Mouse (Mus musculus) kidney, embryonic 16.5 days (tissue): Measurements from ENCODE around the gene Ccdc158. TPM values are rescaled to one million over a fixed set of nuclear protein-coding genes. Genes with fewer than 3 reads are reported as not detected.
A peak's percentile ranks its signal among the peaks of the same experiment; 100 is the strongest.

Experiments
- ATAC-seq: fragments of 200-750 bp; cut with Nextera tagmentation; 2 replicates; pipeline ENCODE4 v1.8.0; 2017; ENCODE audit warnings: moderate TSS enrichment; ENCODE audit not compliant: low FRiP score, low TSS enrichment
- H3K27ac ChIP-seq: fragments of 300-500 bp; sonication (generic); 2 replicates; pipeline ENCODE4 v1.5.1; 2014; ENCODE audit warnings: low read length
- H3K27me3 ChIP-seq: fragments of 300-500 bp; sonication (generic); 2 replicates; pipeline ENCODE4 v1.6.1; 2014; ENCODE audit warnings: low read length, control low read depth, mixed read lengths; ENCODE audit not compliant: insufficient read depth
- H3K36me3 ChIP-seq: fragments of 300-500 bp; sonication (generic); 2 replicates; pipeline ENCODE4 v1.6.1; 2014; ENCODE audit warnings: low read length, control low read depth, mixed read lengths; ENCODE audit not compliant: insufficient read depth
- H3K4me1 ChIP-seq: fragments of 300-500 bp; sonication (generic); 2 replicates; pipeline ENCODE4 v1.6.1; 2014; ENCODE audit warnings: low read length, control low read depth, mixed read lengths; ENCODE audit not compliant: insufficient read depth
- H3K4me2 ChIP-seq: fragments of 300-500 bp; sonication (generic); replicated peaks from 2 replicates; pipeline ENCODE4 v1.6.1; 2014; ENCODE audit warnings: low read depth, low read length
- H3K4me3 ChIP-seq: fragments of 300-500 bp; sonication (generic); 2 replicates; pipeline ENCODE4 v1.5.1; 2014; ENCODE audit warnings: mild to moderate bottlenecking, low read length
- H3K9ac ChIP-seq: fragments of 300-500 bp; sonication (generic); replicated peaks from 2 replicates; pipeline ENCODE4 v1.6.1; 2014; ENCODE audit warnings: low read length
- H3K9me3 ChIP-seq: fragments of 300-500 bp; sonication (generic); 2 replicates; pipeline ENCODE4 v1.6.1; 2016; ENCODE audit warnings: low read length, control low read depth
- WGBS: fragments of 180-500 bp; shearing (Covaris S2); extraction: QIAGEN DNeasy Blood & Tissue Kit; methylation state at CpG from one replicate; pipeline ENCODE4 v1.1.7; 2014; 5-methylcytosine and 5-hydroxymethylcytosine counted together
- polyA plus RNA-seq: library from polyadenylated mRNA; unstranded; fragments of >200 nt; fragmentation: Nextera tagmentation; extraction: Ambion mirVana; gene quantifications from 2 replicates; pipeline ENCODE4 v1.2.1, GENCODE M21; 2015

Ccdc158 gene
- 1.0 and 1.1 TPM in 2 replicates for polyA plus RNA-seq

DNA sequence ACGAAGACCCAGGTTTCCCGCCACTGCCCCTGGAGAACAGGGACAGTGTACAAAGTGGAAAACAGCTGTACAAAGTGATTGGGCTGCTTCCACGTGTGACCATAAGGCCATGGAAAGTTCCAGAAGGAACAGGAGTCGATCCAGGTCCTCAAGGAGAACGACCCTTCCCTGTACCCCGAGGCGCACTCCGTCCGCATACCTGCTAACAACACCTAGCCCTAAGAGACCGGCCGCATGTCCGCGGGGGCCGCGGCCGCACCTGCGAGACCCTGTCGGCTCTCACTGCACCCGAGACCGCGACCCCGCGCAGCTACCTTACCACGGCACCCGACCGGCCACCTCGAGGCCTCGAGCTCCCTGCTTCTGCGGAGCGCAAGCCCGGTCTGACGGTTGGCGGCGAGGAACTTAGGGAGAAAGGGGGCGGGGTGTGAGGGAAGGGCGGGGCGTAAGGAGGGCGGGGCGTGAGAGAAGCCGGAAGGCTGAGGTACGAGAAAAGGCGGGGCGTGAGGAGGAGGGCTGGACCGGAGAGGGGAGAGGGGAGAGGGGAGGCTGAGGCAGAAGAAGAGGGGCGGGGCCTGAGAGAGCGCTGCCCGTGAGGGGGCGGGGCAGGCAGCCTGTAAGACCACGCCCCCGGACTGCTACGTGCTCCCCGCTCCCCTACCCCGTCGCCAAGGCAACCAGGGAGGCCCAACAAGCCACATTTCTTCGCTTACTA is at the start of gene Ccdc158:
TSS of gene Ccdc158 (minus strand) at position 413 of the 715 bp plus-strand sequence.
- H3K9me3 ChIP-seq: no peaks in the 10 kb centered on the region
- no peaks in the 10 kb centered on the region for H3K27me3 ChIP-seq
- H3K4me1 ChIP-seq: peaks cover 4% of the 10 kb centered on the region; the same call in 1 of the 2 replicates
- 16% methylated on average over 43 of the region's 55 CpGs for WGBS
- peak within 1 kb of the TSS; percentile 54 for H3K9ac ChIP-seq
- no peak within 1 kb of the TSS for H3K27ac ChIP-seq
- peak within 1 kb of the TSS; percentile 49 for H3K4me3 ChIP-seq
- peak within 1 kb of the TSS; percentile 88 for H3K4me2 ChIP-seq
- peak; percentile 90 for ATAC-seq
- H3K36me3 ChIP-seq: no peaks in the 10 kb centered on the region

- H3K9ac ChIP-seq: no peak overlapping the region
- no peaks in the 10 kb centered on the region for H3K36me3 ChIP-seq
- no peak for ATAC-seq
- no peaks in the 10 kb centered on the region for H3K9me3 ChIP-seq
- no peak overlapping the region for H3K4me3 ChIP-seq
- H3K27ac ChIP-seq: no peak overlapping the region
- H3K4me2 ChIP-seq: no peak overlapping the region
- 92% methylated on average over 8 of the region's 8 CpGs for WGBS
- no peaks in the 10 kb centered on the region for H3K4me1 ChIP-seq
- no peaks in the 10 kb centered on the region for H3K27me3 ChIP-seq
These were observed 46.5 kb upstream of the Ccdc158 start for GRCm38 (mm10) chr5:92721610-92722009.

DNA sequence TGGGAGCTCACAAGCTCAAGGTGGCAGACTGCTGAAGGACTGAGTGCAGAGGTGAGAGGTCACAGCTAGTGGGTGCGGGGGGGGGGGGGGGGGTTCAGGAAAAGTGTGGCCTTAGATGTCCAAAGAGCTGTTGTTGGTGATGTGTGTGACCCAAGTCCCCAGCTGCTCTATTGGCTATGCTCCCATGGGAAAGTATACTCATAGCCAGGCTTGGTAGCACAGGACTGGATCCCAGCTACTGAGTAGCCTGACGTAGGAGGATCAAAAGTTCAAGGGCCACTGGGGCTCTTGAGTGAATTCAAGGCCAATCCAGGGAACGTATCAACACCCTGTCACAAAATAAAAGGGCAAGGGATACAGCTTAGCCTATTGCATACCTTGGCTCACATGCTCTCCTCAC is 43.8 kb upstream of the Ccdc158 start:
- 74% methylated on average over 3 of the region's 3 CpGs for WGBS
- ATAC-seq: no peak

GRCm38 (mm10) chr5:92717666-92718360 is 42.7 kb upstream of the Ccdc158 start:
- no peaks in the 10 kb centered on the region for H3K36me3 ChIP-seq
- no peak overlapping the region for H3K4me2 ChIP-seq
- H3K27me3 ChIP-seq: no peaks in the 10 kb centered on the region
- no peaks in the 10 kb centered on the region for H3K4me1 ChIP-seq
- no peak overlapping the region for H3K9ac ChIP-seq
- ATAC-seq: no peak
- H3K9me3 ChIP-seq: no peaks in the 10 kb centered on the region
- no peak overlapping the region for H3K27ac ChIP-seq
- WGBS: 56% methylated on average over 3 of the region's 3 CpGs
- H3K4me3 ChIP-seq: no peak overlapping the region

More for the DNA sequence above, 43.8 kb upstream of the Ccdc158 start:
- Histone ChIP-seq H3K4me2 (no peak overlapping the region), H3K27me3 (no peaks in the 10 kb centered on the region), H3K9me3 (no peaks in the 10 kb centered on the region), H3K36me3 (no peaks in the 10 kb centered on the region), H3K4me3 (no peak overlapping the region), H3K27ac (no peak overlapping the region), H3K4me1 (no peaks in the 10 kb centered on the region), H3K9ac (no peak overlapping the region)

DNA sequence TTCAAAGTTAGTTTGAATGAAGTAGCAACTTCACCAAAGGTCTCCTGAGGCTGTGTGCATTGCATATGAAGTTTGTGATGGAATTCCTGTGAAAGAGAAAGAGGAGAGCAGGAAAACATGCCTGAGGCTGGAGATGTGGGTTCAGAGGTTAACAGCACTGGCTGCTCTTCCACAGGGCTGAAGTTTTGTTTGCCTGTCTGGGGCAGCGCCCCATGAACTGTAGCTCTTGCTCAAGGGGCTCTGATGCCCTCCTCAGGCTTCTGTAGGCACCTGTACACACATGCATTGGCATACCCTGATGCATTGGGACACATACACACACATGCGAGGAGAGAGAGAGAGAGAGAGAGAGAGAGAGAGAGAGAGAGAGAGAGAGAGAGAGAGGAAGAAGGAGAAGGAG is 40.8 kb upstream of the Ccdc158 start:
- ATAC-seq: no peak
- H3K27ac ChIP-seq: no peak overlapping the region
- H3K4me3 ChIP-seq: no peak overlapping the region
- no peak overlapping the region for H3K9ac ChIP-seq
- no peaks in the 10 kb centered on the region for H3K36me3 ChIP-seq
- H3K4me1 ChIP-seq: no peaks in the 10 kb centered on the region
- H3K4me2 ChIP-seq: no peak overlapping the region
- WGBS: 68% methylated on average over 2 of the region's 2 CpGs
- H3K9me3 ChIP-seq: no peaks in the 10 kb centered on the region
- no peaks in the 10 kb centered on the region for H3K27me3 ChIP-seq

- no peaks in the 10 kb centered on the region for H3K4me1 ChIP-seq
- no peak overlapping the region for H3K4me2 ChIP-seq
- H3K27ac ChIP-seq: no peak overlapping the region
- ATAC-seq: no peak
- H3K36me3 ChIP-seq: no peaks in the 10 kb centered on the region
- H3K27me3 ChIP-seq: no peaks in the 10 kb centered on the region
- H3K9ac ChIP-seq: no peak overlapping the region
- 65% methylated on average over 11 of the region's 11 CpGs for WGBS
- H3K4me3 ChIP-seq: no peak overlapping the region
- H3K9me3 ChIP-seq: no peaks in the 10 kb centered on the region
These were observed 40.2 kb upstream of the Ccdc158 start for GRCm38 (mm10) chr5:92715319-92715718.

- Histone ChIP-seq H3K36me3 (no peaks in the 10 kb centered on the region), H3K4me2 (no peak overlapping the region), H3K9me3 (no peaks in the 10 kb centered on the region), H3K27ac (no peak overlapping the region), H3K4me3 (no peak overlapping the region), H3K4me1 (no peaks in the 10 kb centered on the region), H3K27me3 (no peaks in the 10 kb centered on the region), H3K9ac (no peak overlapping the region)
- 94% methylated on average over 2 of the region's 2 CpGs for WGBS
- no peak for ATAC-seq
These were observed 39.8 kb upstream of the Ccdc158 start for GRCm38 (mm10) chr5:92714886-92715285.

DNA sequence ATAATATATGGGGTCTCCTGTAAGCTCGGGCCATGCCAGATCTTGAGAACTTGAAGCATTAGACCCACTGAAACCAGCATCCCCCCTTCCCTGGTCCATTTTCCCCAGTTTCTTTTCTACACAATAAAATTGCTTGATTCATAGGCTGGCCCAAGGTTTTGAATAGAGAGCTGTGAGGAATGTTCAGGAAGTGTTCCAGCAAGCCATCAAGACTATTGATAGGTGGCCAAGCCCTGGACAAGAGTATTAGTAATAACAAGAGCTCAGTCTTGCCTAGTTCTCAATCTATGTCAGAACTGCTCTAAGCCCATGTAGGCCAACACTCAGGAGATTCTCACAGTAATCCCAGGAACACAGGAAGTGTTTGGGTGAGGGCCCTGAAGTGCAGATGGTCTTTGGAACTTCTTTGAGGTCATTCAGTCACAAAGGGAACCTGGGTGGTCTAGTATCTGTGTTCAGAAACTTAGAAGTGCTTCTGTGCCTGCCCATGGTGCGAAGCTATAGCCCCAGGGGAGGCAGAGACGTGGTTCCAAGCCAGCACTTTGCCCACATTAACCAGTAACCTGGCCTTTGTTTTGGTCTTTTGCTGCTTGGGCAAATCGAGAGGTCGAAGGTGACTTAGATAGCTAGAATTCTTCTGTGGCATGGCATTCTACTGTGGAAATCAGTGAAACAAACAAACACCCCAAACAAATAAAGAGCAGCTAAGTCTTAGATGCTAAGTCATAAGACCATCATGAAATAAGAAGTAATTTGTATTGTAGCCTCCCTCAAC is 37.7 kb upstream of the Ccdc158 start:
- H3K4me2 ChIP-seq: no peak overlapping the region
- 76% methylated on average over 5 of the region's 5 CpGs for WGBS
- H3K36me3 ChIP-seq: no peaks in the 10 kb centered on the region
- no peak overlapping the region for H3K27ac ChIP-seq
- no peaks in the 10 kb centered on the region for H3K27me3 ChIP-seq
- ATAC-seq: no peak
- no peak overlapping the region for H3K4me3 ChIP-seq
- no peaks in the 10 kb centered on the region for H3K9me3 ChIP-seq
- H3K9ac ChIP-seq: no peak overlapping the region
- peaks cover 6% of the 10 kb centered on the region for H3K4me1 ChIP-seq

- WGBS: 59% methylated on average over 5 of the region's 5 CpGs
- H3K27ac ChIP-seq: no peak overlapping the region
- peaks cover 6% of the 10 kb centered on the region for H3K4me1 ChIP-seq
- H3K9me3 ChIP-seq: no peaks in the 10 kb centered on the region
- H3K36me3 ChIP-seq: no peaks in the 10 kb centered on the region
- H3K27me3 ChIP-seq: no peaks in the 10 kb centered on the region
- no peak overlapping the region for H3K4me3 ChIP-seq
- H3K9ac ChIP-seq: no peak overlapping the region
- H3K4me2 ChIP-seq: no peak overlapping the region
- ATAC-seq: no peak
These were observed 36.7 kb upstream of the Ccdc158 start for GRCm38 (mm10) chr5:92711666-92712290.
